Mouse (Mus musculus) bone marrow macrophage, adult 2 months (primary cell): ENCODE data around the gene Prkcb. TPM values are rescaled to one million over a fixed set of nuclear protein-coding genes. Genes with fewer than 3 reads are reported as not detected.

Experiments used
- H3K27ac ChIP-seq: 2 replicates; pipeline ENCODE4 v1.5.1; 2012; ENCODE audit warnings: low read depth, low read length; ENCODE audit not compliant: insufficient read depth
- H3K4me1 ChIP-seq: 2 replicates; pipeline ENCODE4 v1.6.1; 2012; ENCODE audit warnings: low read length; ENCODE audit not compliant: control insufficient read depth, insufficient read depth
- H3K4me3 ChIP-seq: 2 replicates; pipeline ENCODE4 v1.5.1; 2012; ENCODE audit warnings: mild to moderate bottlenecking, low read length, moderate library complexity; ENCODE audit not compliant: insufficient read depth
- CTCF ChIP-seq: IDR thresholded peaks from 2 replicates; pipeline ENCODE4 v1.5.1; 2012; ENCODE audit warnings: low read depth, mild to moderate bottlenecking, low read length, moderate library complexity
- POLR2A ChIP-seq: IDR thresholded peaks from 2 replicates; pipeline ENCODE4 v1.6.1; 2012; ENCODE audit warnings: mild to moderate bottlenecking, low read depth, low read length, borderline replicate concordance
- polyA plus RNA-seq: library from polyadenylated mRNA; stranded (reverse); fragments of >200 nt; gene quantifications from 2 replicates; pipeline ENCODE4 v1.2.4, GENCODE M21; 2012; ENCODE audit not compliant: missing spikeins, insufficient read depth, insufficient read length

Prkcb gene
- polyA plus RNA-seq, 1 experiment = 196 TPM

DNA sequence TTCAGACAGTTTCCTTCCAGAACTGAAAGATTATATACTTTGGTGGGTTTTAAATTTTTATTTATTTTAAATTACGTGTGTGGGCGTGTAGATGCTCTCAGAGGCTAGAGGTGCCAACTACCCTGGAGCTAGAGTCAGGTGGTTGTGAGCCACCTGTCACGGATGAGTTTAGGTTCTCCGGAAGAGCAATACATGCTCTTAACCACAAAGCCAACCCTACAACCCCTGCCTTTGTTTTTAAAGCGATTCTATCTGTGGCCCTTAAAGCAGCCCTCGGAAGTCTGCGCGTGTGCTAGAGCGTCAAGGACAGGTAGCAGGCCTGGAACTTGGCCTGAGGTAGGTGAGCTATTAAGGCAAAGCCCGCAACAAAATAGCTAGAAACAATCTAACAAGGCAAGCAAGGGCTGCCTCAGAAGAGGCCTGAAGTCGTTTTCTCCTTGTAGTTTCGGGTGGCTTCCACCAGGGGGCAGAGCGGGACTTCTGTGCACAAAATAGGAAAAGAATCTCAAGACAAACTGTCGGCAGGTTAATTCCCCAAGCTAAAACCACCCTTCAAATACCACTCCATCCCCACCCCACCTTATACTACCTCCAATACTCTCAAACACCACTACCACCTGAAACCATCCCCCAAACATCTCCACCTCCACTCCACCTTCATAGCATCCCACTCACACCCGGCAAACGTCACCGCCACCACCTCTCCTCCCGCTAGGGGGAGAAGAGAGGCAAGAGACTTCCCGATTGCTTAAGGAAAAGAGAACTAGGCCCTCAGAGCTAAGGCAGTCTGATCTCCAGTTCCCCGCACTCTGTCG lies 37.1 kb upstream of the Prkcb start:
- TF ChIP-seq POLR2A = no peak
- peak; percentile 99 for TF ChIP-seq CTCF
- Histone ChIP-seq H3K27ac (no peak overlapping the region), H3K4me3 (peak overlapping the region; percentile 22), H3K4me1 (peaks cover 12% of the 10 kb centered on the region)

DNA sequence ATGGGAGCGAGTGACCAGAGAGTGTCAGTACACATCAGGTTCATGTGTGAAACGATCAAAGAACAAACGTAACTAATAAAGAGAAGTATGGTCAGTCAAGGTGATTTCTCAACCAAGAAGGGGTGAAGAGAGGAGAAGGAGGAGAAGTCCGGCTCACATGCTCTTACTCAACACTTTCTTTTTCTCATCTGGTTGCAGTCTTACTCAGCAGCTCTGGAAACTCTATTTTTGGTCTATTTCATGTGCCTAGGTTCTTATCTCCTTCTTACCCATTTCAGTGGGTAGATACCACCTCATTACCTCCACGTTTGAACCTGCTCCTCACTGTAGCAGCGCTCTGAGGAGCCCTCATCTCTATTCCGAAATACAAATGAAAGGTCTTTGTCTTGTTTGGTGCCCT lies 31.8 kb upstream of the Prkcb start:
- TF ChIP-seq POLR2A (no peak), CTCF (no peak)
- H3K4me1 ChIP-seq = peaks cover 53% of the 10 kb centered on the region
- no peak overlapping the region for H3K4me3 ChIP-seq
- H3K27ac ChIP-seq = peak overlapping the region; percentile 64

DNA sequence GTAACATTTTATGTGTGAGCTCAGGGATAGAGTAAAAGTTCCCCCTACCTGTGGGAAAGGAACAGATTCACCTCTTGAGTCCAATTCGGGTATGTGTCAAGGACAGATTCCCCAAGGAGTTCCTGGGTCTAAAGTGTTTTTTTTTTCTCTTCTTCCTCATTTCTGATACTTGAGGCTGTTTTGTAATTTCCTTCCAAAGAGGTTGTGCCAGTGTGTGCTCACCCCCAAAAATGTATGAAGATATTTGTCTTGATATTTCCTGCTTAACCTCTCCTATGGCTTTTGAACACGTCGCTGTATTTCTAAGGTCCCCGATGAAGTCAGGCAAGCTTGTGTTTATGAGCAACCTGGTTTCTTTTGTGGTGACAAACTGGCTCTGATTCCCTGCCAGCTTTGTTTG lies 30.0 kb upstream of the Prkcb start:
- peak overlapping the region; percentile 81 for H3K27ac ChIP-seq
- no peak overlapping the region for H3K4me3 ChIP-seq
- H3K4me1 ChIP-seq = peaks cover 57% of the 10 kb centered on the region
- TF ChIP-seq CTCF (no peak), POLR2A (no peak)

DNA sequence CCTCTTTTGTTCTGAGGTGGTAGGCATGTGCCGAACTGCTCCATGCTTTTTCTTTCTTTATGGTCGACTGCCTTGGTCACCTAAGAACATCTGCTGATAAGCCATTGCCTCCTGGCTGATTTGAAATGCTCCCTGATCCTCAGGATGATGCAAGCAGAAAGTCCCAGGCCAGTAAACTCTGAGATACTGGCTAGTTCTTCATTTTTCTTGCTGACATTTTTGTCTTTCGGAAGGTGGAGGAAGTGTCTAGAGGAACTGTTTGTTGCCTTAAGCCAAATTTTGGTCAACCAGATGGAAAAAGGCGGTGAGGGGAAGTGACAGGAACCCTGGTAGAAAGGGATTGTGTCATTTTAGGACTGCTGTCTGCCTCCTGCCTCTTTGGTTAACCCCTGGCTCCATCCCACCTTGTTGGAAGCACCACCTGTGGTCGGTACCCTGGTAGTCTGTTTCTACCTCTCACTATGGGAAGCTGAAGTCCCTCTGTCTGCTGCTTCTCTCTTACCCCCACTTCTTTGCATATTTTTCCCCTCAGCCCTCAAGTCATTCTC lies 28.4 kb upstream of the Prkcb start:
- TF ChIP-seq CTCF = no peak
- no peak for TF ChIP-seq POLR2A
- peaks cover 57% of the 10 kb centered on the region for H3K4me1 ChIP-seq
- H3K27ac ChIP-seq = peak overlapping the region; percentile 93
- H3K4me3 ChIP-seq = no peak overlapping the region

- TF ChIP-seq CTCF (no peak), POLR2A (no peak)
- Histone ChIP-seq H3K4me1 (peaks cover 4% of the 10 kb centered on the region), H3K4me3 (no peak overlapping the region), H3K27ac (no peak overlapping the region)
These were observed 19.5 kb upstream of the Prkcb start for GRCm38 (mm10) chr7:122268983-122269486.

- no peak overlapping the region for H3K27ac ChIP-seq
- H3K4me1 ChIP-seq = peaks cover 4% of the 10 kb centered on the region
- TF ChIP-seq CTCF (no peak), POLR2A (no peak)
- H3K4me3 ChIP-seq = no peak overlapping the region
These were observed 16.2 kb upstream of the Prkcb start for GRCm38 (mm10) chr7:122272334-122272733.

DNA sequence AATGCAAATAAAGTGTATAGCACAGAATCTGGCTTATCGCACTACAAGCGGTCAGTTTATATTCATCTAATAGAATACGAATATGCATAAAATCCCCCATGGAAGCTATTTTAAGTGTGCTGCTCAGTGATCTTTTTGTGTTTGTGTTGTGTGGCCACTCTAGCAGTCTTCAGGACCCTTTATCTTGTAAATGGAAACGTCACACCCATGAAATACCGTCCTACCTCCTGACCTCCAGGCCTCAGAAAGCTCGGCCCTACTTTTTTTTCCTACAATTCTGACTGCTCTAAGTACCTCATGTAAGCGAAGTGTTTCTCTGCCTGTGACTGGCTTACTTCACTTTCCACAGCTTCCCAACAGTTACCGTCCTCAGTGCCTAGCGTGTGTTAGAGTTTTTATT lies 9.0 kb upstream of the Prkcb start:
- Histone ChIP-seq H3K27ac (no peak overlapping the region), H3K4me1 (no peaks in the 10 kb centered on the region), H3K4me3 (no peak overlapping the region)
- TF ChIP-seq POLR2A (no peak), CTCF (no peak)

DNA sequence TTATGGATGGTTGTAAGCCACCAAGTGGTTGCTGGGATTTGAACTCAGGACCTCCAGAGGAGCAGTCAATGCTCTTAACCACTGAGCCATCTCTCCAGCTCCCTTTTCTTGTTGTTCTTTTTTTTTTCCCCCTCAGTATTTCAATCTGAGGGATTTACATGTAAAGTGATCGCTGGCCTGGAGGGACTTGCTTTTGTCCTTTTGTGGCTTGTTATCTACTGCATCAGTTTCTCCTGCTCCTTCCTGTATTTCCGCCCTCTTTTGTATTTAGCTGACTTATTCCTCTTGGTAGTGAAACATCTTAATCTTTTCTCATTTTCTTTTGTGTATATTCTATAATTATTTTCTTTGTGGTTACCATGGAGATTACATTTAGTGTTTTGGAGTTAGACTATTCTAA lies 8.2 kb upstream of the Prkcb start:
- no peak for TF ChIP-seq CTCF
- no peak for TF ChIP-seq POLR2A
- H3K4me1 ChIP-seq = no peaks in the 10 kb centered on the region
- H3K4me3 ChIP-seq = no peak overlapping the region
- no peak overlapping the region for H3K27ac ChIP-seq

- H3K4me1 ChIP-seq = no peaks in the 10 kb centered on the region
- TF ChIP-seq CTCF (no peak), POLR2A (no peak)
These were observed 6.0 kb upstream of the Prkcb start for GRCm38 (mm10) chr7:122282584-122282983.

GRCm38 (mm10) chr7:122287217-122287616 lies 1.3 kb upstream of the Prkcb start:
- Histone ChIP-seq H3K4me1 (no peaks in the 10 kb centered on the region), H3K27ac (no peak overlapping the region), H3K4me3 (no peak overlapping the region)
- TF ChIP-seq CTCF (no peak), POLR2A (no peak)

More at GRCm38 (mm10) chr7:122282584-122282983, 6.0 kb upstream of the Prkcb start:
- Histone ChIP-seq H3K27ac (no peak overlapping the region), H3K4me3 (no peak overlapping the region)
